Mouse (Mus musculus) lung, postnatal 0 days (tissue): ENCODE measurements around the gene Ccdc71.

Experiments
- CTCF ChIP-seq: IDR thresholded peaks from 2 replicates; pipeline ENCODE4 v1.5.1; 2016; ENCODE audit warnings: antibody characterized with exemption, mild to moderate bottlenecking
- EP300 ChIP-seq: IDR thresholded peaks from 2 replicates; pipeline ENCODE4 v1.6.1; 2016; ENCODE audit warnings: antibody characterized with exemption, mild to moderate bottlenecking, control low read depth

- TF ChIP-seq CTCF (no peak), EP300 (no peak)
Observed at GRCm38 (mm10) chr9:108489702-108490558, 29.6 kb downstream of the Ccdc71 start.
